Mouse (Mus musculus) gastrocnemius, postnatal 36 days (tissue): ENCODE results near the gene Ntm. TPM values are rescaled to one million over a fixed set of nuclear protein-coding genes. Genes with fewer than 3 reads are reported as not detected.

ENCODE experiments used
- DNase-seq, 2 experiments: peaks; one replicate each; pipeline ENCODE4 v3.0.0; 2022
- intact Hi-C: fragments of 180-260 bp; cut with DNase I; formaldehyde crosslinking; loops from one replicate; pipeline ENCODE4 v1.15.1; 2025
- total RNA-seq, 2 experiments: library from RNA; stranded (reverse); gene quantifications; 2 replicates each; pipeline ENCODE4 v1.2.3; 2021

Ntm gene
- total RNA-seq, 2 experiments from 2014 or later = 0.64 to 1.5 TPM

DNA sequence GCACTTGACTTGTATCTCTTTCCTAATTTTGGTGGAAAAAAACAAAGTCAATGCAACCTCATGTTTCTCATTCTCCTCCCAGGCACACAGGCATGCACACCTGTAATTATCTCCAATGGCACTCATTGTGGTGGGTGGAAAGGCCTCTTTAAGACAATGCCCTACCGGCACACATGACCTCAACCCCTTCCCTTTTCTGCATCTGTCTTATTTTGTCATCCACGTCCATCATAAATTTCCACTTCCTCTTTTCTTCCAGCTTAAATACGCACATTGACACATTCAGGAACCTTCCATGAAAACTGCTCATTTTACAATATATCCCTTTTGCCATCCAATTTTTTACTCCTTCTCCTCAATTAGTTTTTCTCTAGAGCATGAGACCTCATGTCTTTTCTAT lies 74.2 kb downstream of the Ntm start:
- intact Hi-C loops = no loop called here

DNA sequence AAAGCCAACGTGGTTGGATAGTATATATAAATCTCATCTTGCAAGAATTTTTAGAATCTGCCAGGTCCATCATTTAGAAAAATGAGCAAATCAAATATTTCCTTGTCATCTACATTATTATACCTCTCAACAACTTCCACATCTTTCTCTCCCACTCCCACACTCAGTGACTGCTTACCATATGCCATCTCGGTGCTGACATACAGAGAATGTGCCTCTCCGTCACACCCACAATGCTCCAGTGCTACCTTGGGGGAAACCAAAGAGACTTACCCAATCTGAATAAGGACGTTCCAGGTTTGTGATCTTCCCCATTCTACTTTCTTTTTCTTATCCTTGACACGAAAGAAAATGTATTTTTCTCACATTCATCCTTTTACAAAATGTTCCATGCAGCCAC lies 75.0 kb downstream of the Ntm start:
- no peak for DNase-seq

More for the DNA sequence above, 74.2 kb downstream of the Ntm start:
- no peak for DNase-seq

DNA sequence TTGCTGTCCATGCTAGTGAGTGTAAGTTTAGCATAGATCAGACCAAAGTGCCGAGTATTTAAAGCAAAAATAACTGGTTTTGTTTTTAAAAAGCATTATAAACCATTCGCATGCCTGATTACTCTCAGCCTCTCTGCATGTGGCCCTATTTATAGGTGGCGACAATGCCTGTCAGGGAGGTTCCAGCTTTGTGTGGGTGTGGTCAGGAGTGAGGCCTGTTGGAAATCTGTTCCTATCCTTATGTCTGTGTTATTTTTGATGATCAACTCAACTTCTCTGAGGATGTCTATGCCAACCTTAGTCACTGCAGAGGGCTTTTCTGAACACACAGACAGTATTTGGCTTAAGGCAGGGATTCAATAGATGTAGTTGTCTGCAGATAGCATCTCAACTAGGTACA lies 78.9 kb downstream of the Ntm start:
- intact Hi-C loops = no loop called here
- no peak for DNase-seq

More for the DNA sequence above, 75.0 kb downstream of the Ntm start:
- intact Hi-C loops = no loop called here

DNA sequence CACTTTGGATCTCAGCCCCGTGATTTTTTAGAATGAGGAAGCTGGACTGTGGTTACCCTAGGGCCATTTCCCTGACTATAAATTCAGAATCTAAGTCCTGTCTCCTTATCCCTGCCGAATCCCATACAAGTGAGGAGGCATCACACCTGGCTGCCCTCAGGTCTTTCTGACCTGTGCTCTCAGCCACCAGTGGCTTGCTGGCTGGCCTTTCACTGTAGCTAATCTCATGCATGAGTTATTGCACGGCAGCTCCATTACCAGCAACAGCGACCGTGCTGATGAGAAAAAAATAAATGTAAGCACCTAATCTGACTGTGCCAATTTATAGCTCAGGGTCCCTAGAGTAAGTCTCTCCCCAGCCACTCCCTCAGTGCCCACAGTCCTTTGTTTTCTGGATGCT lies 81.3 kb downstream of the Ntm start:
- no peak for DNase-seq
- intact Hi-C loops = no loop called here

DNA sequence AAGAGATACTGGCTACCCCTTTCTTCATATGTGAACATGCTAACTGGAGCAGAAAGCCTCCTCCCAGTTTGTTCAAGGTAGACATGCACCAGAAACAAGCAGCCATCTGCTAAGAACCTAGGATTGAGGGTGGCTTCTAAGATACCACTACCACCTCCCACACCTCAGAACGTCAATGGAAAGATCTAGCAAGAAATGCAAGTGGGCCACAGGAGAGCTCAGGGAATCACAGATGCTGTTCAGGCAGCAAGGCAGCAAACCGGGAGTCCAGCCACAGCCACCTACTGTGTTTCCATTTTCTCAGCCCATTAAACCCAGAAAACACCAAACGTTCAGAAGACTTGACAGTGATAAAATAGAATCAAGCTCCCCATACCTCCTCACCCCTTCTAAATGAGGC lies 85.4 kb downstream of the Ntm start:
- no peak for DNase-seq
- intact Hi-C loops = no loop called here

DNA sequence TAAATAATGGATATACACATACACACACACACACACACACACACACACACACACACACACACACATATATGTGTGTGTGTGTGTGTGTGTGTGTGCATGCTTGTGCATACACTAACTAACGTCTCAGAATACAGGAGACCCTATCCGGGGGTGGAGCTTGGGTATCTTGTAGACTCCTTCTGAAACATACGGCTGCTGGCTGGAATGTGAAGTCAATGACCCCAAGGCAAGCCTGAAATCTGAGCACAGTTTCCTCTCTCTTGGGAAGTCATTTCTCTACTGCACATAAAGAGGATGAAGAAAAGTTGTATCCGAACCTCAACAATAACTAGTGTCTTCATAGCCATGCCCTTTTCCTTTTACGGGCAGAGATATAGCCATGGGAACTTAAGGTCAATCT lies 95.2 kb downstream of the Ntm start:
- DNase-seq = no peak
- intact Hi-C loops = no loop called here

DNA sequence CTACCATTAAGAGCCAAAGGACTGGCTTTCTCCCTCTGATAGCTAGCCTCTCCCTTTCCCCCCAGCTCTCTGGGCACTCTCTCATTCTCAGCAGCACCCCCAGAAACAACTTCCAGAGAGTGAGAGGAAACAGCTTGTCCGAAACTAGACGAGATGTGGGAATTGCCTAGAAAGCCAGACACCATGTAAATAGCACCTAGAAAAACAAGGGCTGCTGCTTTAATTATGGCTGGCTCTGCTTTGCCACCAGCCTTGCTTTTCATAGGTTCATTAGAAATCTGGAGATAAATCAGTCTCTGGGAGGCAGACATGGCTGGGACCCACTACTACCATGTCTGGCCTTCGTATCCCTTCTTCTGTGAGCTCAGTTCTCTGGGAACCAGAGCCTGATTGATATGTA lies 96.1 kb downstream of the Ntm start:
- intact Hi-C loops = no loop called here
- DNase-seq = no peak

DNA sequence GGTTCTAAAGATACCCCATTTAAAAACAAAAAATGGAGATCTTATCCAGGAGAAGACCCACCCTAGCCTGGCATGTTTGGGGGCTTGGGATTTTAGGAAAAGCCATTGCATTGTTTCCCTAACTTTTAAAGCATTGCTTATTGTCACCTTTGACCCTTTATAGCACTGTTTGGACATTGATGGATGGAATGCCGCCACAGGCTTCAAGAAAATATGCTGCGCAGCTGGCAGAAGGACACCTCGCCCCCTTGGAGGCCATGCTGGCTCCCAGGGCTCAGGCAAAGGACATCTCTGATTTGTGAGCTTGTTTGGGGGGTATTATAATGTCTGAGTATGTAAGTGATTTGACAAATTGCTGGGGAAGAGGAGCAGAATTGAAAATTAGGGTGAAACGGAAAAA lies 96.8 kb downstream of the Ntm start:
- DNase-seq = no peak
- intact Hi-C loops = no loop called here

DNA sequence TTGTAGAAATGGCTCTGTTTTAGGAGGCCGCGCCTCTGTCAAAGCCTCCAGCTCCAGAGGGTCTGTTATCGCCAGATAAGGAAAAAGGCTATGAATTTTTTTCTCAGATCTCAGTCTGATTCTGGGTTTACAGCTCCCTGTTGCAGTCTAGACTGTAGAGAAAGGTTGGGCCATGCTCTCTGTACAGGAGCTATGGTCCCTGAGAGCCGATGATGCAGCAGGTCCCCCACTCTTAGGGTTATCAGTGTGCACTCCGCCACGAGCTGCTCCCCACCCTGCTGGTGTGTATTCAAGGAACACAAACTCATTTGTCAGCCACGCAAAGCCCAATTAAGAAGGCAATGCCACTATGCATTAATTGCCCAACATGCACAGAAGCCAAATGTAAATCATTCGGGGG lies 97.4 kb downstream of the Ntm start:
- no peak for DNase-seq
- intact Hi-C loops = no loop called here

DNA sequence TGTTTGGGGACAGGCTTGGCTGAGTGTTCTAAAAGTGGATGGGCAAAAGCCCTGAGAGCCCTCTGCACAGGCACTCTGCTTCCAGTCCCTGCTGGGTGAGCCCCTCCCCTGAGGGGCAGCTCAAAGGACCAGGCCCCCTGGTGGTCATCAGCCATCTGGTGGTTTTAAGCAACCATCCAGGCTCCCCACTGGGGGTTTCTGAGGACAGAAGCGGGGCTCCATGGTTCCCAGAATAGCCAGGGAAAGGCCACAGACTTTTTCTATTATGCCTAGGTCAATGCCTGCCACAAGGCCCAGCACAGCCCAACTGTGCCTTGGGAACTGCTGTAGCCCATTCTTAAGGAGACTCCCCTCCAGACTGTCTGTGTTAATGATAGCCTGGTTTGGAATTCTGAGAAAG lies 98.1 kb downstream of the Ntm start:
- intact Hi-C loops = no loop called here
- DNase-seq = no peak

DNA sequence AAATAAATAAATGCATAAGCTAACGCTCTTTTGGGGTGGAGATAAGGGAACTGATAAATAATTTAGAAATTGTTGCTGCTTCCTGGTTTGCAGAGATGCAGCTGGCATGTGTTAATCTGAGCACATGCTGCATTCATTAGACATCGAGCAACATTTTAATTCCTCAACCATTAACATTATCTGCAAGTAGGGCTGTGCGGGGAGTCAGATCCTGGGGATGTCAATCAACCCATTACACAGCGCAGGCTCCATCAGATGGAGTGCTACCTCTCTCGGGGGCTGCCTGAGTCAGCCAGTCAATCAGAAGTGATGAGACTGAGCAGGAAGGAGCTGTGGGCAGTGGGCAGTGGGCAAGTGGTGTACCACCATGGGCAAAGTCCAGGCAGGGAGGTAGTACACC lies 100.5 kb downstream of the Ntm start:
- intact Hi-C loops = no loop called here
- no peak for DNase-seq

DNA sequence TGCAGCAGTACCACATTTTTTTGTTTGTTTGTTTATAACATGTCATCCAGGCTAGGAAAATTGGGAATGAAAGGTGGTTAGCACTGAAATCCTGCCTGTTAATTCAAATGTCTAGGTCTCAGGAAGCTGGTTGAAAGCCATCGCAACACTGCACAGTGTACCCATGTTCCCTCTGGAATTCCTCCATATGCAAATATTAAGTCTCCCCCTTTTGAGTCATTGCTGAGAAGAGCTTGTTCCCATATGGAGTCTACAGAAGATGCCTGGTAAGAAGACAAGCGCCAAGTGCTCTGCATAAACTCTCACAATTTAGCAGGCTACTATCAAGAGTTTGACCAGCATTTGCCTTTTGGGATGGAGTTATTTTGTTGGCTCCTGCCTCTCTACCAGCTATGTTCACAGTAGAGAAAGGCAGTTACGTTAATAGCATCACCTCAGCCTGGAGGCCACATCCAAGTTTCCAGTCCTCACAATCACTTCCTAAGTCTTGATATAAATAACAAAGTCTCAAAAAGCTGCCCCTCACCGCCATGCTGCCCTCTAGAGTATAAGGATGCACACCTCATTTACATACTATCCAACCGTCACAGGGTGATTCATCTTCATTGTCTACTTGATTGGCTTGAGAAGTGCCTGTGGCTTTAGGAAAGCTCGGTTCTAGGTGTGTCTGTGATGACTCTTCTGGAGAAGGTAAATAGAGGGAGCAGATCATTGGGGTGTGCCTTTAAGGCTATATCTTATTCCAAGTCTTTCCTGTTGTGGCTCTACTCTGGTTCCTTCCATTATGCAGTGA lies 103.5 kb downstream of the Ntm start:
- intact Hi-C loops = no loop called here
- DNase-seq = no peak

DNA sequence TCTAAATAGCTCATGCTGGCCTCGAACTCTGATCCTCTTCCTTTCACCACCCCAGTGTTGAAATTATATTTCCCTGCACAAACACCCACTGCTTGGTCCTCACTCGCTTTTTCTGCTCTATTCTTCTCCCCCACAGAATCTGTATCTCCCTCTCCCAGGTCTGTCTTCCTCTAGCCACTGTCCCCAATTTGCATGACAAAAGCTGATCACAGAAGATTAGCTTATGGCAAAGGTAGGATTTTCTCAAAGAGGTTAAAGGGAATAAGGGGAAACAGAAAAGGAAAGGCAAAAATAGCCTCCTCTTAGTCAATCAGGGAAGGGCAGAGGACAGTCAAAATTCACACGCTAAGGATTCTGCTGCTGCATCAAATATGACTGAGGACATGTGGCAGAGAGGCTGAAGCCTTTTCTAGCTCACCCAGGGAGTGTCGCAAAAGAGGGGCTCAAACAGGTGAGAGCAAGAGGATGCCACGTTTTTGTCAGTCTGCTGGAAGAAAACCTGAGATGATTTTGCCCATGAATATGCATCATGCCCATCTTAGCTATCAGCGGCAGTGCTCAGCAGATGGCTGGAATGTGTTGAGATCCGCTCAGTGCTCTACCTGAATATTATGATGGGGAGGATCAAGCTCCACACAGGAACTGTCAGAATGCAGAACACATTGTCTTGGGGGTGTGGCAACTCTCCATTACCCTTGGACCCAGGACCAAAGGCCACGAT lies 114.0 kb downstream of the Ntm start:
- intact Hi-C loops = no loop called here
- no peak for DNase-seq

DNA sequence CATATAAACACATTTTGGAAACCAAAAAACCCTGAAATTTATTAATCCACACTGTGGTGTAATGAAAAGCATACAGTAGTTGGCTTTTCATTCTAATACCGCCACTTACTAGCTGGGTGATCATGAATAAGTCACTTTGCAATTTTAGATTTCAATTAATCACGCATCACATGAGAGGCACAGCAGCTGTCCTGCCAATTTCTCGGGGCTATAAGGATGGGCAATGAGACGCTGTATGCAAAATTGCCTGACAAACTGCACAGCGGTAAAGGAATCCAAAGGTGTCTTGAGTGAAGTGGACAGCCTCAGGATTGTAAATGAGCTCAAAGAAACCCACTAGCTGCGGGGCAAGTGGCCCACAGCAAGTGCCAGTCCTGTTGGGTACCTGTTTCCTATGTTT lies 125.6 kb downstream of the Ntm start:
- intact Hi-C loops = no loop called here
- no peak for DNase-seq

DNA sequence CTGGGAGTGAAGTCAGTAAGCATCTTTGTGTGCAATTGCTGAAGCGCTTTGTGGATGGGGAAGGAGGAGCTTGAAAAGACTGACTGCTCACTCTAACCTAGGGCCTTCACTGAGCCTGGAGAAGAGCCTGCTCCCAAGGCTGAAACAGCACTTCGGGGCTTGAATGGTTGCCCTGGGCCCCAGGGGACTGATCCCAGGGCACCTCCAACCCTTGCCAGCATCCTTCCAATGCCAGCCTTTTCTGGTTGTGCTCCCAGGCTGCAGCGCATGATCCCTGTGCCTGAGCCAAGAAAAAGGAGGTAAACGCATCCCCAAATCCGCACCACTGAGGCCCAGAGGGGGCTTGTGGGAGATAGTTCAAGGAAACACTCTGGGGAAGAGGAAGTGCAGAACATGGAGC lies 128.0 kb downstream of the Ntm start:
- DNase-seq = no peak
- intact Hi-C loops = no loop called here

DNA sequence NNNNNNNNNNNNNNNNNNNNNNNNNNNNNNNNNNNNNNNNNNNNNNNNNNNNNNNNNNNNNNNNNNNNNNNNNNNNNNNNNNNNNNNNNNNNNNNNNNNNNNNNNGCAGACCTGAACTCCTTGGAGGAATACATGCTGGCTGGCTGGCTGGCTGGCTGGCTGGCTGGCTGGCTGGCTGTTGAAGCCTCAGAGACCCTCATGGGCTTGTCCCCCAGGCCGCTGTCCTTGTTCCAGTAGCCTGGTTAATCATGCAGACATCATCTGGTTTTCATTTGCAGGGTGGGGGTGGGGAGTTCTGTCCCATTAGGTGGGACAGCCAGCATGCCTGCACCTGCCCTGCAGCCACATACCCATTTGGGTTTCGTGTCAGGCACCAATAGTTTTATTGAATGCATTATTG lies 129.2 kb downstream of the Ntm start:
- intact Hi-C loops = no loop called here
- no peak for DNase-seq

DNA sequence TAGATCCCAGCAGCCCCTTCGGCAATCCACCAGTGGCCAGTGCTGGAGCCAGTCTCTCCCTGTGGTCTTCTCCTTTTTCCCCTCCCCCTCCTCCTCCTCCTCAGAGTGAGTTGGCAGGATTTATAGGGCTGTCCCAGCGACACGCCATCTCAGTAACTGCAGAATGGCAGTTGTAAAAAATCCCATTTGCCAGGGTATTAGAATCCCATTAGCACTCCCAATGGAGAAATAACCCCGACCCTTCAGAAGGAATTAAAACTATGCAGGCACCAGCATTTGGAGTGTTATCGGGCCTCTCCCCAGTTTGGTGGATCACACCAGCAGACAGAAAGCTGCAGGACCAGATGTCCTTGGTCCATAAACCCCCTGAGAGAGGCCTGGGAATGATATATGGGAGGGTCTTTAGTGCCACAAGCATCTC lies 135.7 kb downstream of the Ntm start:
- intact Hi-C loops = no loop called here
- no peak for DNase-seq

DNA sequence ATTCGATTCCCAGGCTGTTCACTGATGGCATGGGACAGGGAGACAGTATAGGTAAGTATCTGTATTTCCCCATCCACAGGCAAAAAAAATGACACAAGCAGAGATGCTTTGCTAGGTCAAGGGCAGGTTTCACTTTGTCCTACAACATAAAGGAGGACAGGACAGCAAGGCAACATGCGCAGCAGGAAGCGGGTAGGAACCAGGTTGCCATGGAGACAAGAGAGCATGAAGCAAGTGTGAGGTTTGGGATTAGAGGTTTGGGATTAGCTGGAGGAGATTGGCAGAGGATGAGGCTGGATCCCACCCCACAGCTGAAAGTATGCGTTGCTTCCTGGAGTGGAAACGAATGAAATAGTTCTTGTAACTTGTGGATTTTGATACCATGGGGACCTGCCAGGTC lies 137.7 kb downstream of the Ntm start:
- no peak for DNase-seq
- intact Hi-C loops = no loop called here

DNA sequence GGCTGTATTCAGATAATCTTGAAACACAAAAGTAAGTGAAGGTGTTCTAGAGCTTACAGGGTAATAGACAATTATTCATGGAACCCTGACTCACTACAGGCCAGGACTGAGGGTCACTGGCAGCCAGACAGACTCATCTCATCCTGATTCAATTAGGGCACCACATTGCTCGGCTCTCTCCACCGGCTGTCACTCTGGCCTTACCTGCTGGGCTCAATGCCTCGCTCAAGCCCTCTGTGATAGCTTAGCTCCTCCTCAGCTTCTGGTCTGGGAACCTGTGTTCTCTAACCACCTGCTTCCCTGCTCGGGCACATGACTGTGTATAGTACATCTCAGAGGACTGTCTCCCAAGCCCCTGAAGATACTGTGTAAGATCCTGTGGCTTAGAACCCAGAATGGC lies 139.2 kb downstream of the Ntm start:
- no peak for DNase-seq
- intact Hi-C loops = no loop called here

DNA sequence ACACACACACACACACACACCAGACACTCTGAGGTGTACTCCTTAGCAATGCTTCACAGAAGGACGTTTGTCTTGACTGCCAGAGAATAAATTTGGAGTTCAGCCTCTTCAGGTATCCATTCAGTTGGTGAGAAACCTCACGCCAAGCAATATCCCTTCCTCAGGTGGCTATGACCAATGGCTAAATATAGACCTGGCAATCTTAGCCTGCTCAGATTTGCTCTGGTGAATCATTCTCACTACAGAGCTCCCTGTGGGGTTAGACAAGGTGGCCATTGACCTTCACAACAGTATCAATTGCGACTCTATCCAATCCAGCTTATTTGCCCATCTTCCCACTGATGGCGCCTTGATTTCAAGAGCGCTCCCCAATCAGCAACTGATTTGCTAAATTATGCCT lies 150.3 kb downstream of the Ntm start:
- intact Hi-C loops = no loop called here
- DNase-seq = no peak

DNA sequence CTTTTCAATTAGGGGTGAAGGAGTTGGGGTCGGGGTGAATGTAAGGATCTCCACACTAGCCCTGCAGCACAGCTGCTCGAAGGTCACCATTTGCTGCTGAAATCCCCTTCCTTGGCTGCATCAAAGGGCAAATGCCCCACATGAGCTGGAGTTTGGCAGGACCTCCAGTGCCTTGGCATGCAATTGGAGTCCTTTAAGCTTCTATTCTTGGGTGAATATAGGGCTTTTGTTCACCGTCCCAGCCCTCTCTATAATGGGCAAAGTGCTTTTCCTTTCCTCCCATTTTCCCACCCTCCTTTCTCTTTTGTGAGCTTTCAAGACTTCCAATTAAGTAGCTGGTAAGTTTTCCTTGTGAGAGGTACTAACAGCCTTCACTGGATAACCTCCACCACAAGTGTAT lies 156.2 kb downstream of the Ntm start:
- intact Hi-C loops = no loop called here

DNA sequence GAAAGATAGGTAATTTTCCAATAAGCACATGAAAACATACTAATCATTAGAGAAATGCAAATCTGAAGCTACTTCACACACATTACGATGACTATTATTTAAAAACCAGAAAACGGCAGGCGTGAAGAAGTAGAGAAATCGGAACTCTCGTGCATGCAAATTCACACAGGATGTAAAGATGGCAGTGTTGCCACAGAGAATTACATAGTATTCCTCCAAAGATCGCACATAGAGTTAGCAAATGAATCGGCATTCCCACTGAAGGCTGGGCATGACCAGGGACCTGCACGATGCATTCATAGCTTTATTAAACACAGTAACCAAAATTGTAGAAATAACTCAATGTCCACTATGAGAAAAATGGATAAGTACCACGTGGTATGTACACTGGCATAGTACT lies 158.5 kb downstream of the Ntm start:
- no peak for DNase-seq
- intact Hi-C loops = no loop called here

More for the DNA sequence above, 156.2 kb downstream of the Ntm start:
- no peak for DNase-seq
